In the genomic region with DNA sequence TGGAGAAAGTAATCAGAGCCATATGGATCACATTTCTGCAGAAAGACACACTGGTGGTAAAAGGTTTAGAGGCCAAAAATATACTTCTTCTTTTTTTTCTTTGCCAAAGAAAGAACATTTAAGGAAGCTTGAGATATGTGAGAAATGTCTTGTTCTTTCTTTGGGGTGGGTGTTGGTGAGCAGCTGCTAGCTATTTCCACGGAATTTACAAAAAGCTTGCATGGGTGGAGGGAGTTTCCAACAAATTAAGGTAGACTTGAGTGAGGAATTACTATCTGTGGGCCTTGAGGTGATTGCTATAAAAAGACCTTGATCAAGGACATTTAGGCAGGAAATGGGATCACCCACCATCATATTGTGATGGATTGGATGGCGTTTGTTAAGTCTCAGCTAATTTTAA, we compare ENCODE assay signal across 19 mouse cellular contexts. TPM values are rescaled to one million over a fixed set of nuclear protein-coding genes. Genes with fewer than 3 reads are reported as not detected.
"Had no signal": no experiment of that assay in that cellular context is flagged by ENCODE, and none has a peak within 500 bp of the region (broad histone marks: within the 10 kb centered on the region; RNA-seq: fewer than 3 reads in every experiment).

No protein-coding gene starts in this region.

- H3K27ac ChIP-seq: liver, embryonic 14.5 days; midbrain, embryonic 10.5 days; midbrain, embryonic 12.5 days; neural tube, embryonic 13.5 days; neural tube, embryonic 15.5 days had no signal

- H3K4me3 ChIP-seq: midbrain, embryonic 10.5 days; midbrain, embryonic 12.5 days; myocyte; neural tube, embryonic 13.5 days; neural tube, embryonic 15.5 days had no signal

- DNase-seq: lung, adult 18-20 months; lung, embryonic 14.5 days; lung, postnatal 10 days; lung, postnatal 4 days; midbrain, embryonic 14.5 days; retina, postnatal 1 day; right cerebral cortex, postnatal 14 days; spleen, adult 18-20 months; thymus, adult 2 months; thymus, postnatal 25 days; thymus, postnatal 4 days had no signal

RNA-seq across cellular contexts. Expression of gene Brinp1, which starts 3.1 kb away (rescaled TPM):
- total RNA-seq: megakaryocyte, adult 5-6 weeks; megakaryocyte-erythroid progenitor cell, adult 5-6 weeks had no signal
